Mouse (Mus musculus) stomach, embryonic 16.5 days (tissue): ENCODE data around the gene Chd9. TPM values are rescaled to one million over a fixed set of nuclear protein-coding genes. Genes with fewer than 3 reads are reported as not detected.

Source experiments
- ATAC-seq: fragments of 200-750 bp; cut with Nextera tagmentation; 2 replicates; pipeline ENCODE4 v1.8.0; 2017; ENCODE audit warnings: moderate number of reproducible peaks, moderate TSS enrichment; ENCODE audit not compliant: insufficient read depth, low FRiP score
- H3K27ac ChIP-seq: fragments of 300-500 bp; sonication (generic); 2 replicates; pipeline ENCODE4 v1.5.1; 2014; ENCODE audit warnings: low read length
- H3K27me3 ChIP-seq: fragments of 300-500 bp; sonication (generic); 2 replicates; pipeline ENCODE4 v1.6.1; 2014; ENCODE audit warnings: low read length, control low read depth, mixed read lengths; ENCODE audit not compliant: control insufficient read depth, insufficient read depth
- H3K36me3 ChIP-seq: fragments of 300-500 bp; sonication (generic); 2 replicates; pipeline ENCODE4 v1.6.1; 2014; ENCODE audit warnings: low read length; ENCODE audit not compliant: control insufficient read depth, insufficient read depth
- H3K4me1 ChIP-seq: fragments of 300-500 bp; sonication (generic); 2 replicates; pipeline ENCODE4 v1.6.1; 2014; ENCODE audit warnings: low read length, control low read depth, mixed read lengths; ENCODE audit not compliant: control insufficient read depth, insufficient read depth
- H3K4me2 ChIP-seq: fragments of 300-500 bp; sonication (generic); 2 replicates; pipeline ENCODE4 v1.6.1; 2014; ENCODE audit warnings: low read depth, low read length, mixed read lengths
- H3K4me3 ChIP-seq: fragments of 300-500 bp; sonication (generic); replicated peaks from 2 replicates; pipeline ENCODE4 v1.5.1; 2014; ENCODE audit warnings: mild to moderate bottlenecking, low read length
- H3K9ac ChIP-seq: fragments of 300-500 bp; sonication (generic); 2 replicates; pipeline ENCODE4 v1.6.1; 2014; ENCODE audit warnings: low read length
- H3K9me3 ChIP-seq: fragments of 300-500 bp; sonication (generic); replicated peaks from 2 replicates; pipeline ENCODE4 v1.6.1; 2016; ENCODE audit warnings: low read length, control low read depth; ENCODE audit not compliant: control insufficient read depth
- WGBS: fragments of 180-500 bp; shearing (Covaris S2); extraction: QIAGEN DNeasy Blood & Tissue Kit; methylation state at CpG from one replicate; pipeline ENCODE4 v1.1.7; 2014; 5-methylcytosine and 5-hydroxymethylcytosine counted together
- polyA plus RNA-seq: library from polyadenylated mRNA; unstranded; fragments of >200 nt; fragmentation: Nextera tagmentation; extraction: Ambion mirVana; gene quantifications from 2 replicates; pipeline ENCODE4 v1.2.1, GENCODE M21; 2015

Gene Chd9
- polyA plus RNA-seq, 1 experiment from 2014 or later: 239 TPM

DNA sequence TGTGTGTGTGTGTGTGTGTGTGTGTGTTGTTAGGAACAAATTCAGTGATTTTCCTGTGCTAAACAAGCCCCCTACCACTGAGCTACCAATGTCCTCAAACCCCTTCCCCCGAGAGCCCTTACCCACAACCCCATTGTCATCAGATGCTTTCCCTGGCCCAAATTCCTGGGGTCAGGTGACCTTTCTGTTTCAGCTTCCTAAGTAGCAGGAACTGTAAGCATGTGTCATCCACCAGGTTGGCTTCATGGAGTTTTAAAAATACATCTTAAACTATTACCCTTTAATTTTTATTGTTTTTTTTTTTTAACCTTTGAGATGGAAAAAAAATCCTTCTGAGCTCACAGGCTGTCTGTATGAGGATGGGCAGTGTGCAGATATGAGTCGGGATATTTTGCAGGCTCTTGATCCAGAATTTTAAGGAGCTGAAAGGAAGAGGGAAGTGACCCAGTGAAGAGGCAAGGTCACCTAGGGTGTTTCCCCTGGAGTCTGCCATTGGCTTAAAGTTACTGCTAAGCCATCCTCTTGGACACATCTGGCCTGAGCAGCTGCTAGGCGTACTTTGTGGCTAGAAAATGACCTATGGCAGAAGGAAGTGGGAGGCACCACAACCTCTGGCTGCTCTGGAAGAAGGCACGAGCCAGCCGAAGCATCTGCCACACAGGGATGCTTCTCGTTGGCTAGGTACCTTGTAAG, 5.6 kb downstream of the Chd9 start:
- ATAC-seq: no peak
- Histone ChIP-seq H3K4me1 (peaks cover 13% of the 10 kb centered on the region), H3K9ac (no peak overlapping the region), H3K27me3 (no peaks in the 10 kb centered on the region), H3K4me2 (no peak overlapping the region), H3K4me3 (no peak overlapping the region), H3K36me3 (no peaks in the 10 kb centered on the region), H3K9me3 (no peaks in the 10 kb centered on the region), H3K27ac (no peak overlapping the region)
- WGBS: 58% methylated on average over 6 of the region's 6 CpGs

DNA sequence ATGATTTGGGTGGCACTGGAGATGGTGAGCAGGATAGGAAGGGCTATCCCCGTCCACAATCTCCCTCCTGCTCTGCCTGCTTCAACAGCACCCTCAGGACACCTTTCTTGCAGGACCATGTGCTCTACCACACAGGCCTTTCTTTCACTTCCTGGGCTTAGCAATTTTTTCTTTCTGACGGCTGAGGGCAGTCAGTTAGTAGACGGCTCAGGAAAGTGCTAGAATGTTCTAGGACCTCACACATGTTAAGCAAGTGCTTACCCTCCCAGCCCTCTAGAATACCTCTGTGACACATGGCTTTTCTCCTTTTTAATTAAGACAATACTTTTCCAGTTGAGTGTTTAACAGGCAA, 6.1 kb downstream of the Chd9 start:
- no peaks in the 10 kb centered on the region for H3K9me3 ChIP-seq
- H3K9ac ChIP-seq: no peak overlapping the region
- 75% methylated on average over 3 of the region's 3 CpGs for WGBS
- H3K4me3 ChIP-seq: no peak overlapping the region
- H3K4me2 ChIP-seq: no peak overlapping the region
- peaks cover 12% of the 10 kb centered on the region for H3K4me1 ChIP-seq
- H3K27ac ChIP-seq: no peak overlapping the region
- no peak for ATAC-seq
- no peaks in the 10 kb centered on the region for H3K36me3 ChIP-seq
- H3K27me3 ChIP-seq: no peaks in the 10 kb centered on the region

DNA sequence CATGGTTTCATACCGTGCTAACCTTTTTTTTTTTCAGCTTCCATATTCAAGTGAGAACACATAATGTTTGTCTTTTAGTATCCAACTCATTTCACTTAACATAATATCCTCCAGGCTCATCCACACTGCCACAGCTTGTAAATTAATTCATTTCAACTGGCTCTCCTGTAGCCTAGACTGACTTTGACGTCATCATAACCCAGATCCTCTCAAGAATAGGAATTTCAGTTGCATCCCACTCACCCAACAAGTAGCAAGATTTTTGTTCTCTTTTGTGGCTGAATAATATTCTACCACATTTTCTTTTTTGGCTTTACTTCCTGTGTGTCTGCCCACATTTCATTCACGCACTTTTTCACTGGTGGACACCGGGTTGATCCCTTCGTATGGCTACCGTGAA, 9.3 kb downstream of the Chd9 start:
- no peak overlapping the region for H3K9ac ChIP-seq
- no peaks in the 10 kb centered on the region for H3K36me3 ChIP-seq
- no peak overlapping the region for H3K27ac ChIP-seq
- WGBS: 88% methylated on average over 6 of the region's 6 CpGs
- peaks cover 13% of the 10 kb centered on the region for H3K4me1 ChIP-seq
- ATAC-seq: no peak
- no peaks in the 10 kb centered on the region for H3K27me3 ChIP-seq
- no peak overlapping the region for H3K4me2 ChIP-seq
- no peaks in the 10 kb centered on the region for H3K9me3 ChIP-seq
- no peak overlapping the region for H3K4me3 ChIP-seq

DNA sequence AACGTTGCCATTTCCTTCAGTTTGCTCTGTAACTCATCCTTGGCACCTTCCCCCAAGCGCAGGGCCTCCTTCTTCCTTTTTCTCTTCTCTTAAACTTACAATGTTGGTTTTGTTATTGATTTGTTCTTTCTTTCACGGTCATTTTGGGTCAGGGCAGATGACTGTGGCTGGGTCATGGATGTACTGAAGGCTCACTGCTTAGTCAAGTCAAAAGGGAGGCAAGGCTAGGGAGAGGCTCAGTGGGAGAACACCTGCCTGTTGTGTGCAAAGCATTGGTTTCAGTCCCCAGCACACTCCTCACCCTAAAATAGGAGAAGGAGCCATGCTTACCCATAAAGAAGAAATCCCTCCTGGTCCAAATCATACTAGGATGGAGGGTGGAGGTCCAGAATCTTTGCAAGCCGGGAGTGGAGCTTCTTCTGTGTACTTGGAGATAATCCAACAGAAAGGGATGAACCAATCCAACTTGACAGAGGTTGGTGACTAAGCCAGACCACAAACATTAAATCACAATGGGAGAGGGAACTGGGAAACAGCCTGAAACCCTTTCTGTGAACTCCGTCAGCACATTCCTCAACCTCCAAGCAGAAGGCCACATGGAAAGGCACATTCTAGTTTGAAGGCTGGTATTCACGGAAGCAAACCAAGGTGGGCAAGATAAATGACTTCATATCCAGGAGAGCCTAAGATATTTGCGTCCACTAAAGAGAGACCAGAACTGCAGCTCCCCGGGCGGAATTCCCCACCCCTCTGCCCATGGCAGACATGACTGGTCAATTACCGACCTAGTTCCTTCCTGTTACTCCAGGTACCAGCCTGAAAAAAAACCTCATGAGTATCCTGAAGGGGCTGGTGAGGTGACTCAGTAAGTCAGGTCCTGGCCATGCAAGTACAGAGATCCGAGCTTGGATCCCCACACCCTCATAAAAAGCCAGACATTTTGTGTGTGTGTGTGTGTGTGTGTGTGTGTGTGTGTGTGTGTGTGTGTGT, 11.9 kb downstream of the Chd9 start:
- Histone ChIP-seq H3K4me3 (no peak overlapping the region; the same call in 1 of the 2 replicates), H3K9ac (no peak overlapping the region), H3K27ac (peak overlapping the region; percentile 83), H3K4me1 (peaks cover 15% of the 10 kb centered on the region), H3K36me3 (no peaks in the 10 kb centered on the region), H3K4me2 (no peak overlapping the region), H3K9me3 (no peaks in the 10 kb centered on the region), H3K27me3 (no peaks in the 10 kb centered on the region)
- 56% methylated on average over 11 of the region's 11 CpGs for WGBS
- ATAC-seq: peak; percentile 37; the same call in 1 of the 2 replicates

DNA sequence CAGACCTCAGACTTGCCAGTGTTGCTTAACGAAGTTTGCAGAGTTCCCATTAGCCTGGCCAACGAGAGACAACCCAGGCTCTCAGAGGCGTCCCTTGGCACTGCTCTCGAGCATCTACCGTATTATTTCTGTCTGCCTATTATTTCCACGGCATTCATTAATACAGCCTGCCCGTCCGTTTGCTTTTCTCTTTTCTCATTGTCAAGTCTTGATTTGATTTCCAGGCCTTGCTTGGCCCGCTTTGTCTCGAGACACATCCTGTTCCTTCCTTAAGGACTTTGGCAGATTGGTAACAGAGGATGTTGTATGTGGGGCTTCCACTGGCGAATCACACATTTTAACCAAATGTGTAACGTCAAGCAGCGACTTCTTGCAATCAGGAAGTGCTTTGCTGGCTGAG, 13.2 kb downstream of the Chd9 start:
- no peak for ATAC-seq
- 0 out of 2 replicates have a peak overlapping the region, but pooled peaks have one; percentile 6 for H3K27ac ChIP-seq
- H3K36me3 ChIP-seq: no peaks in the 10 kb centered on the region
- H3K4me1 ChIP-seq: peaks cover 15% of the 10 kb centered on the region
- no peaks in the 10 kb centered on the region for H3K9me3 ChIP-seq
- no peaks in the 10 kb centered on the region for H3K27me3 ChIP-seq
- 69% methylated on average over 13 of the region's 13 CpGs for WGBS
- H3K9ac ChIP-seq: no peak overlapping the region
- no peak overlapping the region for H3K4me3 ChIP-seq
- H3K4me2 ChIP-seq: no peak overlapping the region

DNA sequence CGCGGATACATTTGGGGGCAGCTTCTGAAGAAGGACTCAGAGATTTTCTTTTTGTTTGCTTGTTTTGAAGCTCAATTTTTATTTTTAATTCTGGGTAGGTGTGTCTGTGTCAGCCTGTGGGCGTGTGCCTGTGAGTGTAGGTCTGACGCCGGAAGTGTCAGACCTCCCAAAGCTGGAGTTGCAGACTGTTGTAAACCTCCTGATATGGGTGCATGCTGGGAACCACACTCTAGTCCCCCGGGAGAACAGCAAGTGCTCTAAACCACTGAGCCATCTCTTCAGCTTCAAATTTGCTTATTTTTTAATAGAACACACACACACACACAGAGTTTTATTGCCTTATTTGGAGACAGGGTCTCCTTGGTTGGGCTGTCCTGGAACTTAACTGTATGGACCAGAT, 15.0 kb downstream of the Chd9 start:
- 0 out of 2 replicates have a peak overlapping the region, but pooled peaks have one; percentile 39 for H3K9ac ChIP-seq
- H3K36me3 ChIP-seq: no peaks in the 10 kb centered on the region
- 81% methylated on average over 6 of the region's 6 CpGs for WGBS
- no peak overlapping the region for H3K4me2 ChIP-seq
- no peaks in the 10 kb centered on the region for H3K9me3 ChIP-seq
- peak overlapping the region; percentile 15; the same call in 1 of the 2 replicates for H3K27ac ChIP-seq
- no peak for ATAC-seq
- no peaks in the 10 kb centered on the region for H3K27me3 ChIP-seq
- peaks cover 15% of the 10 kb centered on the region for H3K4me1 ChIP-seq
- no peak overlapping the region for H3K4me3 ChIP-seq

DNA sequence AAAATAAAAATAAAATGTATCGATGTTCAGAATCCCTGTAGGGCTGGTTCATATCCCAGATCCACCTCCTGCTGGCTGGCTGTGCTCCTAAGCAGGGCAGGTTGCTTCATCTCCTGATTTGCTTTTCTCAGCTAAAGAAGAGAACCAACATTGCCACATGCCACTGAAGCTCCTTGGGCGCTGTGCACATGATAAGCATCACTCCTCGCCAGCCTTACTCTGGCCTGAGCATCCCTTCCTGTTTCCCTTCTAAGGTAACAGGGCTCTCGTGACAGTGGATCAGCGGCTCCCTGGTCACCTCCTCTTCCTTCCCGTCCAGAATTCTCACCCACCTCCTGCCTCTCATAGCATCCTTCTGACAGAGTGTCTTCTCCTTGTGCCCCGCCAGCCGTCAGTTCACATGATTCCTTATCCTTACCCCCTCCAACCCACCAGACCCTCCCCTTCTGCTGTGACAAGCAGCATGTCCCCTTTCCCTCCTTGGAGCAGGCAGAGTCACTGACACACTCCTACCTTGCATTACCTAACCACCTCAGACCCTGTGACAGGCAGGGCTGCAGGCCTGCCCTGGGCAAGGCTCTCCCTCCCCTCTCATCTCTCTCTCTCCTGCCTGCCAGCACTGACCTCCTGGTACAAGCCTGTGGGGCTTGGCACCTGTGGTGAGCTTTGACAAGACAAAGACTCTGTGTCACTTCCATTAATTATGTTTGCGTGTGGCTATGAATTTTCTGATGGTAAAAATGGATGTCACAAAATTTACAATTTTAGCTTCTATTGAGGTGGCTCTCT, 16.2 kb downstream of the Chd9 start:
- Histone ChIP-seq H3K9me3 (no peaks in the 10 kb centered on the region), H3K4me2 (no peak overlapping the region), H3K27ac (no peak overlapping the region), H3K36me3 (no peaks in the 10 kb centered on the region), H3K4me1 (peaks cover 15% of the 10 kb centered on the region), H3K4me3 (no peak overlapping the region), H3K27me3 (no peaks in the 10 kb centered on the region), H3K9ac (no peak overlapping the region)
- 80% methylated on average over 9 of the region's 9 CpGs for WGBS
- ATAC-seq: no peak

DNA sequence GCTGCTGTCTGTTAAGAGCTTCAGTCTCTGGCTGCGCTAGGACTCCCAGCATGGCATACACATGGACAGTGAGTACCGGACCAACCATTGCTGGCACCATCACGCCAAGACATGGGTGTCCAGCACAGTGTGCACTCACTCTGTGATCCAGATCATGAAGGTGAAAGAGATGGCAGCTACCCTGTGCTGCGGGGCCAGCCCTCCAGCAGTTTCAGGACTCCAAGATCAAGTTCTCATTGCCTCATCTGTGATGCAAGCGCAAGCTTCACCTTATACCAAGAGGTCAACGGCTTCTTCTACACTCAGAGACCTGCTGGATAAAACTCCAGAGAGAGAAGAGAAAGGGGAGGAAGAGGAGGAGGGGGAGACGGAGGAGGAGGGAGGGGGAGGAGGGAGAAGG, 19.8 kb downstream of the Chd9 start:
- H3K4me3 ChIP-seq: no peak overlapping the region
- 85% methylated on average over 7 of the region's 7 CpGs for WGBS
- no peak for ATAC-seq

More for the DNA sequence above, 19.8 kb downstream of the Chd9 start:
- no peak overlapping the region for H3K4me2 ChIP-seq
- no peak overlapping the region for H3K9ac ChIP-seq
- H3K4me1 ChIP-seq: peaks cover 4% of the 10 kb centered on the region; the same call in 1 of the 2 replicates
- H3K27me3 ChIP-seq: no peaks in the 10 kb centered on the region
- H3K36me3 ChIP-seq: no peaks in the 10 kb centered on the region
- H3K9me3 ChIP-seq: no peaks in the 10 kb centered on the region
- no peak overlapping the region for H3K27ac ChIP-seq
